Mouse (Mus musculus) CH12.LX (cell line): ENCODE data around the gene Zfyve27.

Experiments used
- CHD2 ChIP-seq: IDR thresholded peaks from 2 replicates; pipeline ENCODE4 v1.6.1; 2011; ENCODE audit warnings: low read length, improper control_type of control experiment
- CTCF ChIP-seq, 2 experiments: IDR thresholded peaks in 1 of 2; conservative IDR thresholded peaks in 1 of 2; 2 replicates each; pipeline ENCODE4 v1.5.1; 2011 to 2012; ENCODE audit warnings: low read depth in 2 of 2, low read length in 2 of 2, improper control_type of control experiment in 1 of 2, inconsistent platforms in 1 of 2, mild to moderate bottlenecking in 1 of 2, moderate library complexity in 1 of 2
- ELF1 ChIP-seq: IDR thresholded peaks from 2 replicates; pipeline ENCODE4 v1.6.1; 2014; ENCODE audit warnings: low read depth, mild to moderate bottlenecking, inconsistent platforms, low read length, improper control_type of control experiment
- EP300 ChIP-seq: IDR thresholded peaks from 2 replicates; pipeline ENCODE4 v1.6.1; 2011; ENCODE audit warnings: low read length, improper control_type of control experiment
- HCFC1 ChIP-seq: IDR thresholded peaks from 2 replicates; pipeline ENCODE4 v1.6.1; 2012; ENCODE audit warnings: low read depth, mild to moderate bottlenecking, inconsistent platforms, low read length, improper control_type of control experiment
- MAX ChIP-seq: IDR thresholded peaks from 2 replicates; pipeline ENCODE4 v1.6.1; 2011; ENCODE audit warnings: low read length, improper control_type of control experiment
- POLR2A ChIP-seq: IDR thresholded peaks from 2 replicates; pipeline ENCODE4 v1.6.1; 2011; ENCODE audit warnings: low read depth, mild to moderate bottlenecking, improper control_type of control experiment, low read length
- RAD21 ChIP-seq: IDR thresholded peaks from 2 replicates; pipeline ENCODE4 v1.6.1; 2011; ENCODE audit warnings: low read depth, mild to moderate bottlenecking, low read length, improper control_type of control experiment, moderate library complexity
- RCOR1 ChIP-seq: conservative IDR thresholded peaks from 2 replicates; pipeline ENCODE4 v1.6.1; 2012; ENCODE audit warnings: low read depth, mild to moderate bottlenecking, inconsistent platforms, low read length, improper control_type of control experiment
- USF1 ChIP-seq: IDR thresholded peaks from 2 replicates; pipeline ENCODE4 v1.6.1; 2014; ENCODE audit warnings: low read depth, mild to moderate bottlenecking, inconsistent platforms, low read length, improper control_type of control experiment
- ZKSCAN1 ChIP-seq: IDR thresholded peaks from 2 replicates; pipeline ENCODE4 v1.6.1; 2012; ENCODE audit warnings: low read depth, inconsistent platforms, low read length, improper control_type of control experiment, borderline replicate concordance
- ZMIZ1 ChIP-seq: IDR thresholded peaks from 2 replicates; pipeline ENCODE4 v1.6.1; 2012; ENCODE audit warnings: low read depth, mild to moderate bottlenecking, inconsistent platforms, low read length, improper control_type of control experiment
- ZNF384 ChIP-seq: IDR thresholded peaks from 2 replicates; pipeline ENCODE4 v1.6.1; 2012; ENCODE audit warnings: low read depth, low read length, improper control_type of control experiment, inconsistent platforms

- TF ChIP-seq CTCF (conservative IDR thresholded peaks at IDR 0.05 in 1 of 2, IDR thresholded peaks at IDR 0.05 in 1 of 2; ENCODE audit: low read depth in 2 of 2, low read length in 2 of 2) (no peak), POLR2A (no peak), ZNF384 (no peak), HCFC1 (no peak), EP300 (no peak), USF1 (no peak), ELF1 (no peak), MAX (no peak), RCOR1 (no peak), ZKSCAN1 (no peak), CHD2 (no peak), ZMIZ1 (no peak), RAD21 (no peak)
Measured at GRCm38 (mm10) chr19:42229499-42230287, 65.9 kb downstream of the Zfyve27 start.
